9 mouse cellular contexts compared by ENCODE assay signal in genomic region chr14:77008238-77008637, GRCm38 (mm10). TPM values are rescaled to one million over a fixed set of nuclear protein-coding genes. Genes with fewer than 3 reads are reported as not detected.
DNase-seq lines count a peak whose midpoint lies in the region; ATAC-seq and TF ChIP-seq lines count a peak whose summit lies in the region.
"Had no signal": no experiment of that assay in that cellular context is flagged by ENCODE, and none has a peak within 500 bp of the region (broad histone marks: within the 10 kb centered on the region; RNA-seq: fewer than 3 reads in every experiment).

No protein-coding gene starts in this region.

- peak; percentile 11; the same call in 1 of the 2 replicates for TF ChIP-seq CTCF in bone marrow macrophage, adult 2 months (IDR thresholded peaks at IDR 0.05; ENCODE audit: low read depth, low read length)

- H3K27me3 ChIP-seq in heart, embryonic 15.5 days: no peaks in the 10 kb centered on the region
- no peaks in the 10 kb centered on the region for H3K27me3 ChIP-seq in liver, embryonic 13.5 days
- no peaks in the 10 kb centered on the region for H3K27me3 ChIP-seq in neural tube, embryonic 14.5 days (ENCODE audit: control insufficient read depth, insufficient read depth, low read length)
- H3K27me3 ChIP-seq: limb, embryonic 12.5 days had no signal

- 0 out of 2 replicates have a peak, but pooled peaks have one; percentile 39 for ATAC-seq in heart, embryonic 15.5 days (replicated peaks; ENCODE audit: insufficient number of reproducible peaks, insufficient read depth, low FRiP score, low read depth)
- no peak for ATAC-seq in liver, embryonic 13.5 days (ENCODE audit: low read depth)
- ATAC-seq in neural tube, embryonic 14.5 days (ENCODE audit: low read depth): peak; percentile 77; the same call in 1 of the 2 replicates

- no peak overlapping the region for H3K4me2 ChIP-seq in heart, embryonic 15.5 days
- no peak overlapping the region for H3K4me2 ChIP-seq in liver, embryonic 13.5 days
- no peak overlapping the region for H3K4me2 ChIP-seq in neural tube, embryonic 14.5 days (ENCODE audit: low read depth, low read length)
- H3K4me2 ChIP-seq: limb, embryonic 12.5 days had no signal

- H3K4me3 ChIP-seq in bone marrow macrophage, adult 2 months (ENCODE audit: insufficient read depth, low read length): no peak overlapping the region
- H3K4me3 ChIP-seq in heart, embryonic 15.5 days: no peak overlapping the region
- H3K4me3 ChIP-seq in liver, embryonic 13.5 days (replicated peaks): no peak overlapping the region
- H3K4me3 ChIP-seq in neural tube, embryonic 14.5 days (ENCODE audit: low read depth, low read length): no peak overlapping the region
- H3K4me3 ChIP-seq: limb, embryonic 12.5 days had no signal

- H3K9ac ChIP-seq in heart, embryonic 15.5 days: no peak overlapping the region
- H3K9ac ChIP-seq in liver, embryonic 13.5 days: no peak overlapping the region
- H3K9ac ChIP-seq in neural tube, embryonic 14.5 days (replicated peaks; ENCODE audit: low read depth, low read length): no peak overlapping the region
- H3K9ac ChIP-seq: limb, embryonic 12.5 days had no signal

- no peaks in the 10 kb centered on the region for H3K9me3 ChIP-seq in heart, embryonic 15.5 days (replicated peaks)
- H3K9me3 ChIP-seq in liver, embryonic 13.5 days (replicated peaks): no peaks in the 10 kb centered on the region
- H3K9me3 ChIP-seq in neural tube, embryonic 14.5 days (ENCODE audit: control insufficient read depth, low read length): no peaks in the 10 kb centered on the region
- H3K9me3 ChIP-seq: limb, embryonic 12.5 days had no signal

- no peaks in the 10 kb centered on the region for H3K36me3 ChIP-seq in heart, embryonic 15.5 days
- H3K36me3 ChIP-seq in liver, embryonic 13.5 days: no peaks in the 10 kb centered on the region
- H3K36me3 ChIP-seq in neural tube, embryonic 14.5 days (ENCODE audit: control insufficient read depth, insufficient read depth, low read length): no peaks in the 10 kb centered on the region
- H3K36me3 ChIP-seq: limb, embryonic 12.5 days had no signal

- TF ChIP-seq POLR2A in bone marrow macrophage, adult 2 months (IDR thresholded peaks at IDR 0.05; ENCODE audit: borderline replicate concordance, low read depth, low read length): no peak

- H3K27ac ChIP-seq in bone marrow macrophage, adult 2 months (ENCODE audit: insufficient read depth, low read depth, low read length): no peak overlapping the region
- no peak overlapping the region for H3K27ac ChIP-seq in heart, embryonic 15.5 days
- no peak overlapping the region for H3K27ac ChIP-seq in liver, embryonic 13.5 days
- H3K27ac ChIP-seq in neural tube, embryonic 14.5 days (ENCODE audit: low read depth, low read length): no peak overlapping the region
- H3K27ac ChIP-seq: limb, embryonic 12.5 days had no signal

- no peaks in the 10 kb centered on the region for H3K4me1 ChIP-seq in bone marrow macrophage, adult 2 months (ENCODE audit: control insufficient read depth, insufficient read depth, low read length)
- H3K4me1 ChIP-seq in heart, embryonic 15.5 days (replicated peaks): no peaks in the 10 kb centered on the region
- no peaks in the 10 kb centered on the region for H3K4me1 ChIP-seq in liver, embryonic 13.5 days (replicated peaks)
- H3K4me1 ChIP-seq in neural tube, embryonic 14.5 days (ENCODE audit: control insufficient read depth, insufficient read depth, low read length): peaks cover 13% of the 10 kb centered on the region

- WGBS in heart, embryonic 15.5 days: 19% methylated on average over 3 of the region's 3 CpGs
- WGBS in liver, embryonic 13.5 days (ENCODE audit: insufficient replicate concordance): 15% methylated on average over 3 of the region's 3 CpGs
- WGBS in neural tube, embryonic 14.5 days: 26% methylated on average over 3 of the region's 3 CpGs

- peak; percentile 91 for DNase-seq in ES-CJ7 (ENCODE audit: low read depth, low spot score)
- DNase-seq in fibroblast of lung, adult 2 months (ENCODE audit: low read depth): peak; percentile 80
- DNase-seq in kidney, postnatal 14 days: peak; percentile 89
- DNase-seq in liver, embryonic 13.5 days: peak; percentile 26
- peak; percentile 40 to 58 for DNase-seq in thymus, postnatal 10 days (ENCODE audit: low spot score in 2 of 2)

RNA-seq across cellular contexts. Expression of gene Ccdc122, which starts 28.3 kb away (rescaled TPM):
- polyA plus RNA-seq in bone marrow macrophage, adult 2 months (2012; ENCODE audit: insufficient read depth, insufficient read length, missing spikeins): 6.1 and 9.8 TPM in 2 replicates
- 1.5 TPM in 2 replicates for polyA plus RNA-seq in heart, embryonic 15.5 days (2015; fragmentation: Nextera tagmentation; extraction: Ambion mirVana)
- polyA plus RNA-seq in liver, embryonic 13.5 days (2015; fragmentation: Nextera tagmentation; extraction: Ambion mirVana): 2.3 and 2.5 TPM in 2 replicates
- 0.63 and 0.84 TPM in 2 replicates for polyA plus RNA-seq in neural tube, embryonic 14.5 days (2014; fragmentation: Nextera tagmentation; extraction: Ambion mirVana)

RNA-seq across cellular contexts. Expression of gene Lacc1, which starts 28.5 kb away (rescaled TPM):
- polyA plus RNA-seq in bone marrow macrophage, adult 2 months (2012; ENCODE audit: insufficient read depth, insufficient read length, missing spikeins): 120 and 129 TPM in 2 replicates
- 4.3 and 7.9 TPM in 2 replicates for polyA plus RNA-seq in heart, embryonic 15.5 days (2015; fragmentation: Nextera tagmentation; extraction: Ambion mirVana)
- polyA plus RNA-seq in liver, embryonic 13.5 days (2015; fragmentation: Nextera tagmentation; extraction: Ambion mirVana): 5.1 and 5.5 TPM in 2 replicates
- 1.1 and 3.3 TPM in 2 replicates for polyA plus RNA-seq in neural tube, embryonic 14.5 days (2014; fragmentation: Nextera tagmentation; extraction: Ambion mirVana)

Comparison
In these comparisons a context has a peak if more than half of its experiments do, and no peak if none do; other contexts are left out.
1. DNase-seq: peak in every context shown above with its lines; median percentile 91 in ES-CJ7; 89 in kidney, postnatal 14 days; 80 in fibroblast of lung, adult 2 months; 49 in thymus, postnatal 10 days; 26 in liver, embryonic 13.5 days.
2. RNA of gene Lacc1, which starts 28.5 kb away (polyA plus RNA-seq): 120 to 129 TPM in bone marrow macrophage, adult 2 months; 5.1 to 5.5 TPM in liver, embryonic 13.5 days, 4.3 to 7.9 TPM in heart, embryonic 15.5 days and 1.1 to 3.3 TPM in neural tube, embryonic 14.5 days; every median in the first group is over 10 times any median in the second.